Mouse (Mus musculus) neural tube, embryonic 14.5 days (tissue): ENCODE measurements around the gene Gpc6. TPM values are rescaled to one million over a fixed set of nuclear protein-coding genes. Genes with fewer than 3 reads are reported as not detected.

Source experiments
- ATAC-seq: fragments of 200-750 bp; cut with Nextera tagmentation; 2 replicates; pipeline ENCODE4 v1.8.0; 2017; ENCODE audit warnings: low read depth, mild to moderate bottlenecking, moderate TSS enrichment, moderate library complexity
- H3K27ac ChIP-seq: fragments of 300-500 bp; sonication (generic); 2 replicates; pipeline ENCODE4 v1.5.1; 2014; ENCODE audit warnings: low read depth, mild to moderate bottlenecking, control low read depth, low read length, moderate library complexity, mixed read lengths
- H3K27me3 ChIP-seq: fragments of 300-500 bp; sonication (generic); 2 replicates; pipeline ENCODE4 v1.6.1; 2014; ENCODE audit warnings: low read length; ENCODE audit not compliant: control insufficient read depth, insufficient read depth
- H3K36me3 ChIP-seq: fragments of 300-500 bp; sonication (generic); 2 replicates; pipeline ENCODE4 v1.6.1; 2014; ENCODE audit warnings: low read length, mixed read lengths; ENCODE audit not compliant: control insufficient read depth, insufficient read depth
- H3K4me1 ChIP-seq: fragments of 300-500 bp; sonication (generic); 2 replicates; pipeline ENCODE4 v1.6.1; 2014; ENCODE audit warnings: low read length; ENCODE audit not compliant: control insufficient read depth, insufficient read depth
- H3K4me2 ChIP-seq: fragments of 300-500 bp; sonication (generic); 2 replicates; pipeline ENCODE4 v1.6.1; 2014; ENCODE audit warnings: mild to moderate bottlenecking, low read depth, low read length, control low read depth
- H3K4me3 ChIP-seq: fragments of 300-500 bp; sonication (generic); 2 replicates; pipeline ENCODE4 v1.5.1; 2014; ENCODE audit warnings: low read depth, low read length, control low read depth, mixed read lengths
- H3K9ac ChIP-seq: fragments of 300-500 bp; sonication (generic); replicated peaks from 2 replicates; pipeline ENCODE4 v1.6.1; 2014; ENCODE audit warnings: low read depth, mild to moderate bottlenecking, control low read depth, low read length, mixed read lengths
- H3K9me3 ChIP-seq: fragments of 300-500 bp; sonication (generic); 2 replicates; pipeline ENCODE4 v1.6.1; 2016; ENCODE audit warnings: low read length; ENCODE audit not compliant: control insufficient read depth
- WGBS: fragments of 180-500 bp; shearing (Covaris S2); extraction: QIAGEN DNeasy Blood & Tissue Kit; methylation state at CpG from one replicate; pipeline ENCODE4 v1.1.7; 2014; 5-methylcytosine and 5-hydroxymethylcytosine counted together
- microRNA-seq: library from miRNA; unstranded; fragments of <30 nt; microRNA quantifications from one replicate; pipeline ENCODE4, GENCODE M21; 2016
- polyA plus RNA-seq: library from polyadenylated mRNA; unstranded; fragments of >200 nt; fragmentation: Nextera tagmentation; extraction: Ambion mirVana; gene quantifications from 2 replicates; pipeline ENCODE4 v1.2.1, GENCODE M21; 2014

The Gpc6 gene
- polyA plus RNA-seq, 1 experiment from 2014 or later: 20.8 TPM

DNA sequence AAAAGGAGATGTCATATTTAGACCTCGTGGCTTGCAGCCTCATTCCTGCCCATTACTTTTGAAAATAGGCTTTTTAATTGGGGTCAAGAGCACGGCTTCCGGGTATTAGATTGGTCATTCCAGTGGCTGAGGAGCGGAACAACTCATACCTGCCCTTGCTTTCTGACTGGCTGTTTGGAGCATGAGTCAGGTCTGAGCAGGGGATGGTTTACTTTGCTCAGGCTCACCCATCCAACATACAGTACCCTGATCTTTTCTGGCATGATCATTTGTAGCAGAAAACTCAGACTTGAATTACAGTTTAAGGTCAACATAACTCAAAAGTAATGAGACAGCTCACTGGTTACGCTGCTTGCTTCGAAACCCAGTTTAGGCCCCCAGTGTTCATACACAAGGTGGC is 1068.7 kb downstream of the Gpc6 start:
- Histone ChIP-seq H3K36me3 (no peaks in the 10 kb centered on the region), H3K4me2 (no peak overlapping the region), H3K9ac (no peak overlapping the region), H3K27ac (no peak overlapping the region), H3K9me3 (no peaks in the 10 kb centered on the region), H3K27me3 (no peaks in the 10 kb centered on the region), H3K4me1 (no peaks in the 10 kb centered on the region), H3K4me3 (no peak overlapping the region)
- ATAC-seq: no peak
- WGBS: 91% methylated on average over 6 of the region's 6 CpGs

DNA sequence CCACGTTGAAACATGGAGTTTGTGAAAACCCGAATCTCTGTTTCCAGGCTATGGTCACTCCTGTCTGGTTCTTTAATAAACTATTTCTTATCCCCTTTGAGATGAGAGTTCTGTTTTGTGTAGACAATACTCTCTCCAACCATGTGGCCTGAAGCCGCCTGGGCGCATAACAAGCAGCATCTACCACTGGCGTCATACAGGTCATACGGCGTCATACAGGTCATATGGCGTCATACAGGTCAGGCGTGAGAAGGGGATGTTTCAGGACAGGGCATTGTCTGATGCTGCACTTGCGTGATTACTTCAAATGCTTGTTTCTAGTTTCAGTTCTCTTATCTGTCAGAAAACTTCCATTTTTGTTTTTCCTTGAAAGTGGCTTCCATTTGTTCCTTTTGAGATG is 1079.3 kb downstream of the Gpc6 start:
- ATAC-seq: no peak
- WGBS: 92% methylated on average over 10 of the region's 10 CpGs
- Histone ChIP-seq H3K9ac (no peak overlapping the region), H3K4me3 (no peak overlapping the region), H3K9me3 (no peaks in the 10 kb centered on the region), H3K4me1 (peaks cover 11% of the 10 kb centered on the region; the same call in 1 of the 2 replicates), H3K4me2 (no peak overlapping the region), H3K27me3 (no peaks in the 10 kb centered on the region), H3K36me3 (no peaks in the 10 kb centered on the region), H3K27ac (no peak overlapping the region)

DNA sequence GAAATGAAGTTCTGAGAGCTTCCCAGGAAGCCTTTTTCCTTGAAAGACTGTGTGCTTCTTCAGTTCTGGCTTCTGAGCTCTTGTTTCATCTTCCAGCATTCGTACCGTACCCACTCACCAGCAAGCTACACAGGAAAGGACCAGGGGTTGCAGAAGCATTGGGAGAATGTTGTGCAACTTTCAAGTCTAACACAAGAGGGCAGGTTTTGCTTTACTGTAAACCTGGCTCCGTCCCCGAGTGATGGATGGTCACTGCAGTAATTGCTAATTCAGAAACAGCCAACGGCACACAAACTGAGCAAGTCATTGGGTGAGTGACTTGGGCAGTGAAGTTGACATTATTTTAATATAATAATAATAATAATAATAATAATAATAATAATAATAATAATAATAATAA is 1080.6 kb downstream of the Gpc6 start:
- no peaks in the 10 kb centered on the region for H3K36me3 ChIP-seq
- H3K9me3 ChIP-seq: no peaks in the 10 kb centered on the region
- 10% methylated on average over 5 of the region's 5 CpGs for WGBS
- no peak overlapping the region for H3K4me3 ChIP-seq
- H3K27me3 ChIP-seq: no peaks in the 10 kb centered on the region
- H3K4me2 ChIP-seq: no peak overlapping the region
- H3K4me1 ChIP-seq: peaks cover 11% of the 10 kb centered on the region; the same call in 1 of the 2 replicates
- no peak overlapping the region for H3K27ac ChIP-seq
- ATAC-seq: peak; percentile 75
- no peak overlapping the region for H3K9ac ChIP-seq

DNA sequence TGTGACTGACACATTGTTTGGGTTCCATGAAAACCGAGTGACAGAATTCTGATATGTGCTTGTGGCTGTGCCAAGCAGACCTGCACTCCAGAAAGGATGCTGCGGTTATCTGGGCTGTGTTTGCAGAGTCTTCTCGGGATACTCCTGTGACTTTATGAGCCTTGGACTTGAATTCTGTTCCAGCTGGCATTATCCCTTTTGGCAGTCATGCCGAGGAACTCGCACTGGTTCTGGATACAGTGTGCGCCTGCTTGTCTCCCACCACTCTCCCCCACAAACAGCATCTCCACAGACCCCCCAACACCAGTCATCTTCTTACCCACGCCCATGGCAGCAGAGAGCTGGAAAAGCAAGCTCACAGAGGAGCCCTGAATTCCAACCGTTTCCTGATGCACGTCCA is 1084.4 kb downstream of the Gpc6 start:
- Histone ChIP-seq H3K9ac (no peak overlapping the region), H3K4me1 (no peaks in the 10 kb centered on the region), H3K27me3 (no peaks in the 10 kb centered on the region), H3K27ac (no peak overlapping the region), H3K9me3 (no peaks in the 10 kb centered on the region), H3K4me3 (no peak overlapping the region), H3K4me2 (no peak overlapping the region), H3K36me3 (no peaks in the 10 kb centered on the region)
- ATAC-seq: no peak
- WGBS: 82% methylated on average over 9 of the region's 9 CpGs

DNA sequence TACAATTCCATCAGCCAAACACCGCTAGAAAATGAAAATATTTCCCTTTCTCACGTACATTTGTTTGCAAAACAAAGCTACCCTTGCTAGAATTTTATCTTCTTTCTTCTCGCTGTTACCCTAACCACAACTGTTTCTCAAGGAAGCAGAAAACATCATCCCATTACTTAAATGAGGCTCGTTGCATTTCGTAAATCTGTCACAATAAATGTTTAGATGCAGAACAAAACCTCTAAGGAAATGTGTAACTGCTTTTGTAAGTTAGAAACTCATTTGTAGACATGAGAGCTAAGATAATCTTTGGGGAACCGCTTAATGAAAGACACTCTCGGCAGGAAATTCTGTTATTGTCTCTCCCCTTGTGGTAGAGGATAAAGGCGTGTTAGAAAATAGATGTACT is 1088.1 kb downstream of the Gpc6 start:
- no peaks in the 10 kb centered on the region for H3K27me3 ChIP-seq
- no peak overlapping the region for H3K4me2 ChIP-seq
- no peak for ATAC-seq
- no peaks in the 10 kb centered on the region for H3K9me3 ChIP-seq
- H3K27ac ChIP-seq: no peak overlapping the region; the same call in 1 of the 2 replicates
- no peaks in the 10 kb centered on the region for H3K36me3 ChIP-seq
- H3K9ac ChIP-seq: no peak overlapping the region
- 61% methylated on average over 8 of the region's 8 CpGs for WGBS
- no peaks in the 10 kb centered on the region for H3K4me1 ChIP-seq
- H3K4me3 ChIP-seq: no peak overlapping the region

DNA sequence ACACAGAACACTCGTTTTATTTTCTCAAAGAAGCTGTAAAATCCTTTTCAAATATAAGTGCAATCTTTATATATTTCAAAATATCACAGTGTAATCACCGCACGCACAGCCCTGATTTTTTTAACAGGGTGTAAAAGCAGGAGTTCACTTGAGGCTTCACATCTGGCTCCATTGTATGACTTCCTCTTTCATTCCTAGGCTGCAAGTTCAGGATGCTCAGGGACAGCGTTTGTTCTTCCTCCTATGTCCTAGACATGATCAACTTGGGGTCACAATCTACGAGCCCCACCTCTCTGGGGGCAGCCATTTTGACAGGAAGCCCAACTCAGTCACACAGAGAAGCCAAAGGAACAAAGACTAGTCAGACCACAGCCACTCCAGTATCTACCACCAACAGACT is 1094.2 kb downstream of the Gpc6 start:
- H3K27ac ChIP-seq: no peak overlapping the region
- ATAC-seq: no peak
- H3K9ac ChIP-seq: no peak overlapping the region
- no peak overlapping the region for H3K4me2 ChIP-seq
- no peaks in the 10 kb centered on the region for H3K9me3 ChIP-seq
- H3K4me3 ChIP-seq: no peak overlapping the region
- H3K36me3 ChIP-seq: no peaks in the 10 kb centered on the region
- H3K27me3 ChIP-seq: no peaks in the 10 kb centered on the region
- peaks cover 5% of the 10 kb centered on the region; the same call in 1 of the 2 replicates for H3K4me1 ChIP-seq
- WGBS: 83% methylated on average over 5 of the region's 5 CpGs

DNA sequence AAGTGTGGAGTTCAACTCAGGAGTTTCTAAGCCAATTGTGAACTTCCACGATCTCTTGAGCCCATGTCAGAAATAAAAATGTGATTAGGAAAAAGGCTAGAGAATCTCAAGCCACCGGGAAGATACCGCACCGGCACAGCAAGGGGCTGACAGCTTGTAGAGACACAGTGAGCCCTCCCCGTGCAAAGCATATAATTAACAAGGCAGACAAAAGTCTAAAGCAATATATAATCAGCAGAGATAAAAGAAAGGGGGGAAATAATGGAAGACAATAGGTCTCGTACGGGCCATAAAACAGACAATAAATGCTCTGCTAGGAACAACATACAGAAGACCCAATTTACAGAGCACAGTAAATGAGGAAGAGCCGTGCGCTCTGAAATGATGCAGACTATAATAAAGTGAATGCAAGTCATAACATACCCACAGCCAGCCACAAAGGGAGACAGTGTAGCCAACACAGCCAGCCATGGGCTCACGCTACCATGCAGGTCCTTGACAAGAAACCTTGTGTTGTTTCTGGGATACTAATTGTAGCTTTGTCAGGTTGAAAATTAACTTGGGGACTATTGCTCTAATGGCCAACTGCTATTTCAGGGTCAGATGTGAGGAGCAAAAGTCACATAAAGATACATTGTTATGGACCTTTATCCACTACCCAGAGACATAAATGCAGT is 1096.9 kb downstream of the Gpc6 start:
- WGBS: 9% methylated on average over 10 of the region's 10 CpGs
- Histone ChIP-seq H3K4me1 (peaks cover 5% of the 10 kb centered on the region; the same call in 1 of the 2 replicates), H3K9ac (no peak overlapping the region), H3K36me3 (no peaks in the 10 kb centered on the region), H3K9me3 (no peaks in the 10 kb centered on the region), H3K4me2 (0 out of 2 replicates have a peak overlapping the region, but pooled peaks have one; percentile 1), H3K4me3 (no peak overlapping the region), H3K27me3 (no peaks in the 10 kb centered on the region), H3K27ac (no peak overlapping the region)
- peak; percentile 80; the same call in 1 of the 2 replicates for ATAC-seq

Small RNA genes within 50 kb of the gene (microRNA-seq; reads per million reads assigned to microRNA genes)
- gene Mir6239: not detected
